Mouse (Mus musculus) midbrain, postnatal 0 days (tissue): ENCODE measurements around the gene Ccs. TPM values are rescaled to one million over a fixed set of nuclear protein-coding genes. Genes with fewer than 3 reads are reported as not detected.
A peak's percentile ranks its signal among the peaks of the same experiment; 100 is the strongest.

Experiments used
- ATAC-seq: fragments of 200-750 bp; cut with Nextera tagmentation; 2 replicates; pipeline ENCODE4 v1.8.0; 2017; ENCODE audit warnings: moderate number of reproducible peaks, mild to moderate bottlenecking, moderate TSS enrichment, moderate library complexity; ENCODE audit not compliant: low FRiP score
- DNase-seq: peaks from one replicate; pipeline ENCODE4 v3.0.0-alpha.2; 2015; ENCODE audit warnings: low spot score
- H3K27ac ChIP-seq: fragments of 300-500 bp; sonication (generic); 2 replicates; pipeline ENCODE4 v1.5.1; 2014; ENCODE audit warnings: low read depth, mild to moderate bottlenecking, low read length, mixed read lengths
- H3K27me3 ChIP-seq: fragments of 300-500 bp; sonication (generic); 2 replicates; pipeline ENCODE4 v1.6.1; 2014; ENCODE audit warnings: low read length, control low read depth, mixed read lengths; ENCODE audit not compliant: insufficient read depth
- H3K36me3 ChIP-seq: fragments of 300-500 bp; sonication (generic); 2 replicates; pipeline ENCODE4 v1.6.1; 2014; ENCODE audit warnings: low read length, control low read depth, mixed read lengths; ENCODE audit not compliant: insufficient read depth
- H3K4me1 ChIP-seq: fragments of 300-500 bp; sonication (generic); 2 replicates; pipeline ENCODE4 v1.6.1; 2014; ENCODE audit warnings: mild to moderate bottlenecking, control low read depth, antibody characterized with exemption, low read length, mixed read lengths; ENCODE audit not compliant: insufficient read depth
- H3K4me2 ChIP-seq: fragments of 300-500 bp; sonication (generic); 2 replicates; pipeline ENCODE4 v1.6.1; 2014; ENCODE audit warnings: low read depth, mild to moderate bottlenecking, low read length, mixed read lengths; ENCODE audit not compliant: poor library complexity, severe bottlenecking
- H3K4me3 ChIP-seq: fragments of 300-500 bp; sonication (generic); 2 replicates; pipeline ENCODE4 v1.5.1; 2014; ENCODE audit warnings: low read depth, mild to moderate bottlenecking, low read length, moderate library complexity
- H3K9ac ChIP-seq: fragments of 300-500 bp; sonication (generic); replicated peaks from 2 replicates; pipeline ENCODE4 v1.6.1; 2014; ENCODE audit warnings: mild to moderate bottlenecking, low read length, moderate library complexity, mixed read lengths; ENCODE audit not compliant: poor library complexity, severe bottlenecking
- H3K9me3 ChIP-seq: fragments of 300-500 bp; sonication (generic); 2 replicates; pipeline ENCODE4 v1.6.1; 2016; ENCODE audit warnings: low read length, control low read depth
- CTCF ChIP-seq: IDR thresholded peaks from 2 replicates; pipeline ENCODE4 v1.5.1; 2016; ENCODE audit warnings: antibody characterized with exemption, mild to moderate bottlenecking
- WGBS: fragments of 180-500 bp; shearing (Covaris S2); extraction: QIAGEN DNeasy Blood & Tissue Kit; methylation state at CpG from one replicate; pipeline ENCODE4 v1.1.7; 2014; 5-methylcytosine and 5-hydroxymethylcytosine counted together
- polyA plus RNA-seq: library from polyadenylated mRNA; unstranded; fragments of >200 nt; fragmentation: Nextera tagmentation; extraction: Ambion mirVana; gene quantifications from 2 replicates; pipeline ENCODE4 v1.2.1, GENCODE M21; 2015
- total RNA-seq: library from RNA; depleted of rRNA; stranded (reverse); fragments of >200 nt; gene quantifications from 2 replicates; pipeline ENCODE4 v1.2.3, GENCODE M21; 2014

Gene Ccs
- total and polyA plus RNA-seq, 2 experiments from 2014 or later = 20.0 to 42.6 TPM

DNA sequence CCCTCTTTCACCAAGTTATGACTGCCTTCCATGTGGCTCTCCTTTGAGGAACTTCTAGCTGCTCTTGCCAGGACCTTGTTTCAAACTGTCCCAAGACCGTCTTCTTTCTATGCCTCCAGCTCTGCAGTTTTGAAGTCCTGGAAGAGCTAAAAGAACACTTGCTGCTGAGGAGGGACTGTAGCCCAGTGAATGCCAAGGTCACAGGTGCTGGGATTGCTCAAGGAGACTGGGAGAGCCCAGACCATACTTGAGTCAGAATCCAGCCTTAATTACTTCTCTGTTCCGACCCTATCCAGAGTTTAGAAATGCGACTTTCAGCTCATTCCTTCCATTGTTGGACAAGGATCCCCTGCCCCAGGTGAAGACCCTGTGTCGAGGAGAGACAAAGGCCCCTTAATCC, 16.8 kb upstream of the Ccs start:
- WGBS = 54% methylated on average over 4 of the region's 4 CpGs
- H3K4me1 ChIP-seq = 0 out of 2 replicates have a peak, but pooled peaks cover 8% of the 10 kb centered on the region
- DNase-seq (no peak), ATAC-seq (no peak)
- peaks cover 34% of the 10 kb centered on the region for H3K36me3 ChIP-seq
- peak overlapping the region; percentile 58; the same call in 1 of the 2 replicates for H3K4me3 ChIP-seq
- no peaks in the 10 kb centered on the region for H3K27me3 ChIP-seq
- H3K9me3 ChIP-seq = no peaks in the 10 kb centered on the region
- TF ChIP-seq CTCF = no peak
- peak overlapping the region; percentile 68; the same call in 1 of the 2 replicates for H3K9ac ChIP-seq
- peak overlapping the region; percentile 80 for H3K4me2 ChIP-seq
- H3K27ac ChIP-seq = no peak overlapping the region

DNA sequence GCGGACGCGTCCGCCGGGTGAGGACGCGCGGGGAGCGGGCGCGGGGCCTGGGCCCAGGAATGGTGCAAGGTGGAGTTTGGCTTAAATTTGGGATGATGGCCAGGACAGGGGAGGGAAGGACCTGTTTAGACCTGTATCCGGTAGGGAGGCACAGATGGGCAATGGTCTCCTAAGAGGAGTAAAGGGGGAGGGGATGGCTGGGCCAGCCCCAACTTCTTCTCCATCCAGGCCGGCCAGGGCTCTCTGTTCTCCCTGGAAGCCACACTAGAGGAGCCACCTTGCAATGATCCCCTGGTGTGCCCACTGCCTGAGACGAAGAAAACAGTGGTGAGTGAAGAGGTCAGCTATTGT, 16.3 kb upstream of the Ccs start:
- Histone ChIP-seq H3K9me3 (no peaks in the 10 kb centered on the region), H3K27ac (no peak overlapping the region), H3K27me3 (no peaks in the 10 kb centered on the region), H3K9ac (peak overlapping the region; percentile 68), H3K4me2 (peak overlapping the region; percentile 80), H3K4me3 (peak overlapping the region; percentile 58), H3K4me1 (0 out of 2 replicates have a peak, but pooled peaks cover 8% of the 10 kb centered on the region), H3K36me3 (peaks cover 29% of the 10 kb centered on the region)
- no peak for TF ChIP-seq CTCF
- DNase-seq = no peak
- under 1% methylated on average over 14 of the region's 14 CpGs for WGBS
- no peak; the same call in none of the 2 replicates for ATAC-seq

DNA sequence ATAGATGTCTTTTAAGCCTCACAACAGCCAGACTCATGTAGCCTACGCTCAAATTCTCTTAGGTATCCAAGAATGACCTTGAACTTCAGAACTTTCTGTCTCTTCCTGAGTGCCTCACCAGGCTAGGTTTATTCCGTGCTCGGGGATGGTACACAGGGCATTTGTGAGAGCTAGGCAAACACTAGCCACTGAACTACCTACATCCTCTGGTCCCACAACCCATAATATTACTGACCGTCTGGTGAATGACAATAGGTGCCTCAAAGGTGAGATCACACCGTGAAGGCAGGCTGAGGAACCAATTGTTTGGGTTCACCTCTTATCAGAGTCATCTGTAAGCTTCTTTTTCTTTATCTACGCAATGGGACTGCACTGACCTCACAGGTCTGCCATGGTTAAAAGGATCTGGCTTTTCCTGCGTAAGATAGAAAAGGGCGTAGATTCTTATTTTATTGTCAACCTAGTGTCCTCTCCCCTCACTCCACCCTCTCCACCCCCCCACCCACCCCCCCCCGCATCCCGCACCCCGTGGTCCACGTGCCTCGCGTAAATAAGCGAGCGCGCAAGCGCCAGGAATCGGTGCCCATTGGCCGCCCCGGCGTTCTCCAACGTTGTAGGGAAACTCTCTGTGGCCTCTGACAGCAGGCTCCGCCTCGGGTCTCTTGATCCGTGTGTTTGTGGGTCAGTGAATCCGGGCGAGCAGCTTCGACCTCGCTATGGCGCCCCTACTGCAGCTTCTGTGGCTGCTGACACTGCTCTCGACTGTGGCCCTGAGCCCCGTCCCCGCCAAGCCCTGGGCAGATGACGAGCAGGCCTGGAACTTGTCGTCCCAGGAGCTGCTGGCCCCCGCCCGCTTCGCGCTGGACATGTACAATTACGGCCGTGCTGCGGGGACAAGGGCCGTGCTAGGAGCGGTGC, 15.7 kb upstream of the Ccs start, which contains the start of gene Ctsf:
Gene Ctsf (plus strand): TSS at position 579 of the 918 bp plus-strand sequence.
- DNase-seq = peak; percentile 92
- peaks cover 22% of the 10 kb centered on the region for H3K36me3 ChIP-seq
- peak within 1 kb of the TSS; percentile 58 for H3K4me3 ChIP-seq
- 3% methylated on average over 44 of the region's 45 CpGs for WGBS
- peak within 1 kb of the TSS; percentile 80 for H3K4me2 ChIP-seq
- peak; percentile 86 for ATAC-seq
- TF ChIP-seq CTCF = peak; percentile 30; the same call in 1 of the 2 replicates
- no peaks in the 10 kb centered on the region for H3K9me3 ChIP-seq
- no peaks in the 10 kb centered on the region for H3K27me3 ChIP-seq
- H3K27ac ChIP-seq = no peak within 1 kb of the TSS
- H3K9ac ChIP-seq = peak within 1 kb of the TSS; percentile 68
- H3K4me1 ChIP-seq = 0 out of 2 replicates have a peak, but pooled peaks cover 8% of the 10 kb centered on the region

DNA sequence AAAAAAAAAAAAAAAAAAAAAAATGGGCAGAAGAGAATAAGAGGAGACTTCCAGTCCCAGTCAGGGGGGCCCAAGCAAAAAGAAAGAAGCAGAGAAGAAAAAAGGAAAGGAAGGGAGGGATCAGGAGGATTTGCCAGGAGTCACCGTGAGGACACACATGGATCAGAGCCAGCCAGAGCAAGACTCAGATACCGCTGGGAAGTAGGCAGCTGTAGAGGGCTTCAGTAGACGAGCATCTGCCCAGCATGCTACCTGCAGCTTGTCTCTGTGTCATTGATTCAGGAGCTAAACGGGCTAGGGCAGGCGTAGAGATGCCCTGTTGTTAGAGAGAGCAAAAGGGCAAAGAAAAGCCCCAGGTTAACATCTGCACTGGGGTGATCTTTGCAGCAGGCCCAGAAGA, 11.1 kb upstream of the Ccs start:
- no peak for TF ChIP-seq CTCF
- DNase-seq = no peak
- H3K9me3 ChIP-seq = no peaks in the 10 kb centered on the region

DNA sequence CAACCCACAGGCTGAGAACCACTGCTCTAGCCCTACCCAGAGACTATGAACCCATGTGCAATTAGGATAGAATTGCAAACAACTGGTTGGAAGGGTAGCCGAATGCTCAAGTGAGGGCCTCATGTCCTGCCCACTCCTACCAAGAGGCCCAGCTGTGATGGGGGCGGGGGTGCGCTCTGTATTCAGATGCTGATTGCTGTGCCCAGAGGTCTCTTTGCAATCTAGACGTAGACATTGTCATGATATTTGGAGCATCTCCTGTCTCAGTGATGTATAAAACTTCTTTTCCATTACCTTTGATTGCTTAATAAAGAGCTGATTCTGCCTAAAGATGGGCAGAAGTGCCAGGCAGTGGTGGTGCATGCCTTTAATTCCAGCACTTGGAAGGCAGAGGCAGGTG, 10.7 kb upstream of the Ccs start:
- DNase-seq (no peak), ATAC-seq (no peak)
- Histone ChIP-seq H3K4me2 (no peak overlapping the region), H3K4me3 (no peak overlapping the region), H3K27me3 (no peaks in the 10 kb centered on the region), H3K9me3 (no peaks in the 10 kb centered on the region), H3K4me1 (no peaks in the 10 kb centered on the region), H3K36me3 (no peaks in the 10 kb centered on the region), H3K9ac (no peak overlapping the region), H3K27ac (no peak overlapping the region)
- WGBS = 44% methylated on average over 4 of the region's 4 CpGs
- no peak for TF ChIP-seq CTCF

More for the DNA sequence above, 11.1 kb upstream of the Ccs start:
- Histone ChIP-seq H3K4me3 (no peak overlapping the region), H3K27ac (no peak overlapping the region), H3K27me3 (no peaks in the 10 kb centered on the region), H3K4me1 (no peaks in the 10 kb centered on the region), H3K4me2 (no peak overlapping the region), H3K9ac (no peak overlapping the region), H3K36me3 (no peaks in the 10 kb centered on the region)
- no peak for ATAC-seq
- 14% methylated on average over 5 of the region's 5 CpGs for WGBS

DNA sequence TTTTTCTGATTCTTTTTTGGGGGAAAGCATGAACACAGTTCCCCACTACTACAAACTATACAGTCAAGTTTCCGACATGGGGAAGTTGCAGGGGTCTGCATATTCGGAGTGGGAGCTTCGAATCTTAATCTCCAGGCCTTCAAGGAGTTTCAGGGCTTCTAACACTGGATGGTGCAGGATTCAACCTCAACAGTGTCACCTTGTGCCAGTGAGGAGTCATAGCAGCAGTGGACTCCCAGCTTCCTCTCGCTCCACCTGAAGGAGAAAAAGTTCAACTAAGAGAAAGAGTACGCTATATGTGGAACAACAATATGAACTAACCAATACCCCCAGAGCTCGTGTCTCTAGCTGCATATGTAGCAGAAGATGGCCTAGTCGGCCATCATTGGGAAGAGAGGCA, 8.4 kb upstream of the Ccs start:
- DNase-seq = peak; percentile 38

More for the DNA sequence above, 8.4 kb upstream of the Ccs start:
- Histone ChIP-seq H3K36me3 (no peaks in the 10 kb centered on the region), H3K4me3 (no peak overlapping the region), H3K9me3 (no peaks in the 10 kb centered on the region), H3K4me2 (no peak overlapping the region), H3K9ac (no peak overlapping the region), H3K27ac (no peak overlapping the region), H3K27me3 (no peaks in the 10 kb centered on the region), H3K4me1 (no peaks in the 10 kb centered on the region)
- no peak for ATAC-seq
- TF ChIP-seq CTCF = peak; percentile 71
- WGBS = 35% methylated on average over 7 of the region's 7 CpGs
